Mouse (Mus musculus): ENCODE data around the gene Kcnc2. TPM values are rescaled to one million over a fixed set of nuclear protein-coding genes. Genes with fewer than 3 reads are reported as not detected.
"Not testable (repeated sequence)": the region's sequence is repeated elsewhere in the genome, so short reads cannot be mapped to it uniquely, and the experiment has no call there.

The Kcnc2 gene
- total RNA-seq (2015) (not detected in 2 replicates), total RNA-seq (2017) (not detected in 2 replicates)

DNA sequence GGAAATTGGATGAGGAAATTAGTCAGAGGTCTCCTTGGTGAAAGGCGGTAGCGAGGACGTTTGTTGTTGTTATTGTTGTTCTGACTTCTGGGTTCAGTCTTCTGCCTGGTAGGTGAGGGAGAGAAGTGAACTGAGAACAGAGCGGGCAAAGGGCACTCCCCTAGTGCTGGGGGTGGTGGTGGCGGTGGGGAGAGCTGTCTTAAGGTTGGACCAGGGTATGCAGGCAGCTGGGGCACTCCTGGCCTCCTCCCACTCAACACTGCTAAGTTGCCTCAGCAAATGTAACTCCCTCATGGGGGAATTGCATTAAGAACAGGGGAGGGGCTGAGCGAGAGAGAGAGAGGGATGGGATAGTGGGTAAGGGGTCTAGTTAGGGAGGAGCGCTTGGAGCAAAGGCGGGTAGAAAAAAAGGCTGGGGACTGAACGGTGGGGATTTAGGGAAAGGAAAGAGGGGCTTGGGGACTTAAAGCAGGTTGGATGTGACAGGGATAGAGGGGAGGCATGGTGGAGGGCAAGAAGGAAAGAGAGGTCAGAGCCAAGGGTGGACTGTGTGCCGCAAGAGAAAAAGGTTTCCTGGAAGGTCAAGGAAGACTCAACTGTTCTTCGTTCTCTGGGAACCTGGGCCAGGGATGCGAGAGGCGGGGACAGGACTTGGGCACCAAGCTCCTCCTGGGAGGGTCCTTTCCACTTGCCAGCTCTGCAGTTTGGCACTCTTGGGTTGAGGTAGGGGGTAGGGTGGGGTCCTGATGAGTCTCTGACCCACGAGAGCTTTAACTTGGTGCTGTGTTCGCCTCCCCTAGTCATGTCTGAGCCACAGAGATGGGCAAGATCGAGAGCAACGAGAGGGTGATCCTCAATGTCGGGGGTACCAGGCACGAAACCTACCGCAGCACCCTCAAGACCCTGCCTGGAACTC lies at the start of gene Kcnc2:
Gene Kcnc2 (plus strand): TSS at position 235 of the 916 bp plus-strand sequence.
- ATAC-seq (replicated peaks; ENCODE audit: poor library complexity), result peak; percentile 8; the same call in 1 of the 2 replicates

DNA sequence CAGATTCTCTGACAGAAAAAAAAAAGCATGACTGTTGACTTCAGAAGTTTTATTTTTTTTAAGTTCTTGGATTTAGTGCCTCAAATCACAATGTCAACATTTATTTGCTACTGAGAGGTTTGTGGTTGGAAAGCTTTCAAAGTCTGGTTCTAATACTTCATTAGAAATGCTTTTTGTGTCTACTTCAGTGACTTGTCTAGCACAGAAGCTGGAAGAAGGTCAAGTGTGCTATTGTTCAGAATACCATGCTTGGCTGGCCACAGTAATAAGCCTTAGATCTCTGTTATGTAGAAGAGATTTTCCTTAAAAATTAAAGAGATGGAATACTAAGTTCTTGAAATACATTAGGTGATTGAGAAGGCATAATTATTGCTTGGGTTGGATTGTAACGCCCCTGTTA lies 43.8 kb upstream of the Kcnc2 start:
- ATAC-seq (replicated peaks; ENCODE audit: poor library complexity), result no peak

GRCm38 (mm10) chr10:112229091-112229843 lies 41.7 kb upstream of the Kcnc2 start:
- ATAC-seq (replicated peaks; ENCODE audit: poor library complexity), result not testable (repeated sequence)

GRCm38 (mm10) chr10:112232733-112233132 lies 38.2 kb upstream of the Kcnc2 start:
- not testable (repeated sequence) for ATAC-seq (replicated peaks; ENCODE audit: poor library complexity)

DNA sequence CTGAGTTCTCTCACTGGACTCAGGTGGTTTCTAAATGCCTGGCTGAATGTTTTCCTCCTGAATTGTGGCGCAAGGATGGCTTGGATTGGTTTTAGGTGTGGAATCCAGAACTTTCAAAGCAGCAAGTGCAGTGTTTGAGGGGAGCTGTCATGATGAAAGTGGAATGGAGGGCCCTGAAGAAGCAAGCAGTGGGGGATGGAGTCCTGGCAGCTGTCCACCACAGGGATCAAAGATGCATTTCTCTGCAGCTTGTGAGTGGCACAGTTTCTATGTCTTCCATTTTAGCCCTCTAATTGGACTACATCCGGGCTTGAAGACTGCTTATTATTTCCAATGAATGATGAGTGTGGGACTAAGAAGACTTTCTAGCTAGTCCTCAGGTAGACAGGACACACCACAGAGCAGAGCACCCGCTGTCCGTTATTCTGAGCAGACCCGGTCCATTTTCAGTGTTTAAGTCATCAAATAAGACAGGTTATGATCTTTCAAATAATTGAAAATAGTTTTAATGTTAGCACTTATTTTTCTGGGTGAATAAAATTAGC lies 35.5 kb upstream of the Kcnc2 start:
- not testable (repeated sequence) for ATAC-seq (replicated peaks; ENCODE audit: poor library complexity)

DNA sequence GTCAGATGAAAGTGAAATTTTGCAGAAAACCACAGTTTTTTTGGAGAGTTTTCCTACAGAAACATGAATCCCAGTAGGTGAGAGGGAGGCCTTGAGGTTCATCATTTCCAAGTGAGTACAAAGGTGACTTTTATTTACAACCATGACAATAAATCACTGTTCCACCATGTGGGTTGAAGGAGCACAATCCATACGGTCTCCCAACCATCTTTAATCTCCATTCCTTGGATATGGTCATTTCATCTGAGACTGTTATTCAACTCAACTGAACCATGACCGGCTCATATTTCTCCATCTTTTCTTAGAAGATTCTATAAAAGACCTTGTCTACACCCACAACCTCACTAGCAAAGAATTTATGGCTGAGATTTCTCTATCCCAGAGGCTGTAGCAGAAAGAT lies 22.6 kb upstream of the Kcnc2 start:
- no peak for ATAC-seq (replicated peaks; ENCODE audit: poor library complexity)

GRCm38 (mm10) chr10:112263467-112263866 lies 7.5 kb upstream of the Kcnc2 start:
- ATAC-seq (replicated peaks; ENCODE audit: poor library complexity), result no peak

- ATAC-seq (replicated peaks; ENCODE audit: poor library complexity), result no peak
Measured at GRCm38 (mm10) chr10:112269481-112269880, 1.4 kb upstream of the Kcnc2 start.

DNA sequence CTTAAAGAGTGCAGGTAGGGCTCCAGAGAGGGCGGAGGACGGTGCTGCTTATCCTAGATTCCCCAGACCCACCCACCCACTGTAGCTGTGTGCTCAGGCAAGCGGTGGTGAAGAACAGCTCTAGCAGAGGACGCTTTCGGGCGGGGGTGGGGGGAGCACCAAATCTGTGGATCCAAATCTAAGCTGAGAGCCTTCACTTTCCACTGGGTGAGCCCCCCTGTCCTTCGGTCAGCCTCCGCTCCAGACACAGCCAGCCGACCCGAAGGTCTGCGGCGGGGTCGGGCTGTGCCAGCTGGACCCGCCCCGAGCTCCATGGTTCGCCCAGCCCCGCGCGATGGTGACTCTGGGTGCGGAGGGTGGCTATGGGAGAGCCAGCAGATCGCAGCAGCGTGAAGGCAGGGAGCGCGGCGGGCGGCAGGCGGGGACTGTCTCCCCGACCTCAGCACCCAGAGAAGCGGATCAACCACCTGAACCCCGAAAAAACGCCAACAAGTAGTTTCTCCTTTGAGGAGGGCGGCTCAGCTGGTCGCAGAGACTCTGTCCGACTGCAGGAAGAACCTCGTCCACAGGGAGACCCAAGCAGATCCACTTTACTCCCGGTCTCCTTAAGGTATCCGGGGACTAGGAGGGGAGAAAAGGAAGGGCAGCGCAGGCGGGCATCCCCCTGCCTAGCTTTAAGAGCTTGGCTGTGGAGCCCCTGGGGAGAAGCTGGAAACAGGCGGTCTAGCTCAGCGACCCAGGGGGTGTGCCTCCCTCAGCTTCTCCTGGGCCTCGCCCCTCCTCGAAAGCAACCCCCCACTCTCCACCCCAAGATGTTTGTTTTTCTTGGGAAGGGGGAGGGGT lies 761 bp upstream of the Kcnc2 start:
- ATAC-seq (replicated peaks; ENCODE audit: poor library complexity), result peak; percentile 23; the same call in 1 of the 2 replicates

GRCm38 (mm10) chr10:112271803-112272165 lies 863 bp downstream of the Kcnc2 start:
- peak; percentile 50 for ATAC-seq (replicated peaks; ENCODE audit: poor library complexity)

DNA sequence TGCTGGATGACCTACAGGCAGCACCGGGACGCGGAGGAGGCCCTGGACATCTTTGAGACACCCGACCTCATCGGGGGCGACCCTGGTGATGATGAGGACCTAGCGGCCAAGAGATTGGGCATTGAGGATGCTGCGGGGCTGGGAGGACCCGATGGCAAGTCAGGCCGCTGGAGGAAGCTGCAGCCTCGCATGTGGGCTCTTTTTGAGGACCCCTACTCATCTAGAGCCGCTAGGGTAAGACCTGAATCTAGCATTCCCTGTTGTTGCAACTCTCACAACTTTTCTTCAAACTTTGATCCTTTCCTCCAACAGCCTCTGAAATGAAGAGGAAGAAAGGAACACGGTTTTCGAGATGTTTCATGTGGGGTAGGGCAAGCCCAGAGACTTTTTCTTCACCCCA lies 1.2 kb downstream of the Kcnc2 start:
- ATAC-seq (replicated peaks; ENCODE audit: poor library complexity), result 0 out of 2 replicates have a peak, but pooled peaks have one; percentile 18

GRCm38 (mm10) chr10:112277996-112278395 lies 7.1 kb downstream of the Kcnc2 start:
- ATAC-seq (replicated peaks; ENCODE audit: poor library complexity), result no peak

GRCm38 (mm10) chr10:112315136-112315535 lies 44.2 kb downstream of the Kcnc2 start:
- no peak for ATAC-seq (replicated peaks; ENCODE audit: poor library complexity)

DNA sequence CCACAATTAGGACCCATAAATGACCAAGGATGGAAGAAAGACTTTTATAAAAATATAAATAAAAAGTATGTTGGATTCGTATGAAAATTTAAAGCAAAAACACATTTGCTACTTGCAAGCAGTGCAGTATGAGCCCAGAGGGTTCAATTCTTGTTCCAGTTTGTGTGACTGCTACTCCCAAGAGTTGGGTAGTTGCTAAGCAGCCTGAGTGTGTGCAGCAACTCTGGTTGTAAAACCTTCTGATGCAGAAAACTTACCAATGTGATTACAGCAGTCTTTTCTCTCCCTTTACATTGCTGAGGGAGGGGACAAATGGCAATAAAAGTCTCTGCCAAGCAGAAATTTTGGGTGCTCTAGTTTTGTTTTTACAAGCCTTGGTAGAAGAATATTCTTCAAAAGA lies 46.9 kb downstream of the Kcnc2 start:
- ATAC-seq (replicated peaks; ENCODE audit: poor library complexity), result no peak

DNA sequence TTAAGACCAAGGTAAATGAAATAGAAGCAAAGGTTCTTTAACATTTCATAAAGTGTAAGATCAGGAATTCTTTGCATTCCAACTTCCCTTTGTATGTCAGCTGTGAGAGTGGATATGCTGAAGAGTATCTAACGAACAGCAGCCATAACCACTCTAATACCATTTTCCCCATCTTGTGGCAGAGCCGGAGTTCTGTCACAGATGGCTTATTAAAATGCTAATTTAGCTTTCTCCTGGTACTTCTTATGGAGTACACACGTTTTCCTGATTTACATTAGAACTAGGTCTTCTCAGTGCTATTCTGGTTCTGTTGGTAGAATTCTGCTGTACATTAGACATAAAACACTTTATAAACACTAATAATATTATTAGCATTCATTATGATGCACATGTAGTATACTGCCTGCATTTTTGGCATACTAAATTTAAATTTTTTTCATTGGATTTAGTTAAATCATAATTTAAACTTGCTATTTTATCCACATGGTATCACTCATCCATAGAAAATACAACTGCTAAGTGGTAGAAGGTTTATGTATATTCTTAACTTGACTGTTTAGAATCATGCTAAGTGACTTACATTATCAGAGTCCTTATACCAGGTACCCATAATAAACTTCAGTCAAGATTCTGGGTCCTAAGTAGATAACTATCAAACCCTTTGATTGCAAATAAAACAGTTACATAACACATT lies 86.9 kb downstream of the Kcnc2 start:
- ATAC-seq (replicated peaks; ENCODE audit: poor library complexity), result no peak

- ATAC-seq (replicated peaks; ENCODE audit: poor library complexity), result no peak
Measured at GRCm38 (mm10) chr10:112358363-112358704, 87.4 kb downstream of the Kcnc2 start.

GRCm38 (mm10) chr10:112360704-112361103 lies 89.8 kb downstream of the Kcnc2 start:
- no peak for ATAC-seq (replicated peaks; ENCODE audit: poor library complexity)

DNA sequence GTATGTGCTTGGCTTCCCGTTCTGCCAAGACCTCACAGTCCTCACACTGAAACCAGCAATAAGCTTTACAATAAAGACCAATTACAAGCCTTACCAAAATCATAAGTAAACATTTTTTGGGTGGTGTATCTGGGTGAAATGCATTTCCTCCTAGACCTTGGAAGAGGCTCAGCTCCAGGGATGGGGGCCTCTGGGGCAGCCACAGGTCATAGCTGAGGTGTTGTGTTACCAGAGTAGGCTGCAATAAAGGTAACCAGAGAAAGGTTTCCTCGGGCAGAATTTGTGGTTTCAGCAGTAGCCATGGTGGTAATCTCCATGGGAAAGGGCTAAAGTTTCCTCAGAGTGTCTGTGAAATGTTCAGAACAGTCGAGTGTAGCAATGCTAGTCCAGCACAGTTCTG lies 97.4 kb downstream of the Kcnc2 start:
- no peak for ATAC-seq (replicated peaks; ENCODE audit: poor library complexity)

DNA sequence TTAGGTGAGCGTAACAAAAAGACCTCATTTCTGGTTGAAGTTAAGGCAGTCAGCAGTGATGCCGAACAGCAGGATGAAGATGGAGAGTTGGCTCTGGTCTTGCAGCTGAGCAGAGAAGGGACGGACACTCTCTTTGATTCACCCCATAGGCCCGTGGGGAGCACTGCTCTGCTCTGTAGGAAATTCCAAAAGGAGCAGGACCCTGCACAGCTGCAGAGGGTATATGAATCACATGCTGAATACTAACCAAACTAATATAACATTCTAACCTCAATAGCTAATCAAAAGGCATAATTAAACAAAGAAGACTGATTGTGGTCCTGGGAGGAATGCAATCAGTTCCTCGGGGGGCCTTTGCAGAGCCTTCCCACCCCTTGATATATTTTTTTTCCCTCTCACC lies 106.2 kb downstream of the Kcnc2 start:
- no peak for ATAC-seq (replicated peaks; ENCODE audit: poor library complexity)

- no peak for ATAC-seq (replicated peaks; ENCODE audit: poor library complexity)
Measured at GRCm38 (mm10) chr10:112378465-112378864, 107.5 kb downstream of the Kcnc2 start.

All from megakaryocyte progenitor cell, adult 5-6 weeks (primary cell).